Mouse (Mus musculus) stomach, embryonic 14.5 days (tissue): ENCODE results near the gene Mon2. TPM values are rescaled to one million over a fixed set of nuclear protein-coding genes. Genes with fewer than 3 reads are reported as not detected.
A peak's percentile ranks its signal among the peaks of the same experiment; 100 is the strongest.

Experiments
- ATAC-seq: fragments of 200-750 bp; cut with Nextera tagmentation; 2 replicates; pipeline ENCODE4 v1.8.0; 2017; ENCODE audit warnings: low read depth, moderate TSS enrichment; ENCODE audit not compliant: insufficient number of reproducible peaks, insufficient read depth, low FRiP score
- H3K27ac ChIP-seq: fragments of 300-500 bp; sonication (generic); 2 replicates; pipeline ENCODE4 v1.5.1; 2014; ENCODE audit warnings: mild to moderate bottlenecking, low read length, moderate library complexity, mixed read lengths
- H3K27me3 ChIP-seq: fragments of 300-500 bp; sonication (generic); 2 replicates; pipeline ENCODE4 v1.6.1; 2014; ENCODE audit warnings: low read length, control low read depth, mixed read lengths; ENCODE audit not compliant: control insufficient read depth, insufficient read depth
- H3K36me3 ChIP-seq: fragments of 300-500 bp; sonication (generic); 2 replicates; pipeline ENCODE4 v1.6.1; 2014; ENCODE audit warnings: mild to moderate bottlenecking, control low read depth, low read length, moderate library complexity, mixed read lengths; ENCODE audit not compliant: control insufficient read depth, insufficient read depth
- H3K4me1 ChIP-seq: fragments of 300-500 bp; sonication (generic); 2 replicates; pipeline ENCODE4 v1.6.1; 2014; ENCODE audit warnings: low read length, control low read depth, mixed read lengths; ENCODE audit not compliant: control insufficient read depth, insufficient read depth
- H3K4me2 ChIP-seq: fragments of 300-500 bp; sonication (generic); replicated peaks from 2 replicates; pipeline ENCODE4 v1.6.1; 2014; ENCODE audit warnings: low read depth, low read length, control low read depth
- H3K4me3 ChIP-seq: fragments of 300-500 bp; sonication (generic); 2 replicates; pipeline ENCODE4 v1.5.1; 2014; ENCODE audit warnings: low read depth, low read length, control low read depth
- H3K9ac ChIP-seq: fragments of 300-500 bp; sonication (generic); replicated peaks from 2 replicates; pipeline ENCODE4 v1.6.1; 2014; ENCODE audit warnings: low read depth, mild to moderate bottlenecking, control low read depth, low read length, moderate library complexity, mixed read lengths
- H3K9me3 ChIP-seq: fragments of 300-500 bp; sonication (generic); 2 replicates; pipeline ENCODE4 v1.6.1; 2016; ENCODE audit warnings: low read depth, low read length, control low read depth; ENCODE audit not compliant: control insufficient read depth
- WGBS: fragments of 180-500 bp; shearing (Covaris S2); extraction: QIAGEN DNeasy Blood & Tissue Kit; methylation state at CpG from one replicate; pipeline ENCODE4 v1.1.7; 2014; 5-methylcytosine and 5-hydroxymethylcytosine counted together
- polyA plus RNA-seq: library from polyadenylated mRNA; unstranded; fragments of >200 nt; fragmentation: Nextera tagmentation; extraction: Ambion mirVana; gene quantifications from 2 replicates; pipeline ENCODE4 v1.2.1, GENCODE M21; 2014

Gene Mon2
- polyA plus RNA-seq, 1 experiment from 2014 or later: 34.0 TPM

GRCm38 (mm10) chr10:122960738-122961137, 115.6 kb downstream of the Mon2 start:
- H3K4me2 ChIP-seq: peak overlapping the region; percentile 18; the same call in 1 of the 2 replicates
- H3K4me3 ChIP-seq: no peak overlapping the region
- no peak overlapping the region for H3K9ac ChIP-seq
- no peaks in the 10 kb centered on the region for H3K36me3 ChIP-seq
- H3K27ac ChIP-seq: no peak overlapping the region
- WGBS: 31% methylated on average over 16 of the region's 16 CpGs
- peaks cover 15% of the 10 kb centered on the region for H3K4me1 ChIP-seq
- H3K9me3 ChIP-seq: no peaks in the 10 kb centered on the region
- no peak; the same call in 1 of the 2 replicates for ATAC-seq
- no peaks in the 10 kb centered on the region for H3K27me3 ChIP-seq

GRCm38 (mm10) chr10:122960216-122960615, 116.1 kb downstream of the Mon2 start:
- no peaks in the 10 kb centered on the region for H3K27me3 ChIP-seq
- H3K36me3 ChIP-seq: no peaks in the 10 kb centered on the region
- no peak overlapping the region for H3K27ac ChIP-seq
- peaks cover 15% of the 10 kb centered on the region for H3K4me1 ChIP-seq
- 77% methylated on average over 16 of the region's 16 CpGs for WGBS
- peak overlapping the region; percentile 18; the same call in 1 of the 2 replicates for H3K4me2 ChIP-seq
- no peak overlapping the region for H3K4me3 ChIP-seq
- no peak overlapping the region for H3K9ac ChIP-seq
- no peaks in the 10 kb centered on the region for H3K9me3 ChIP-seq
- ATAC-seq: no peak

GRCm38 (mm10) chr10:122958699-122959098, 117.6 kb downstream of the Mon2 start:
- Histone ChIP-seq H3K9me3 (no peaks in the 10 kb centered on the region), H3K27me3 (no peaks in the 10 kb centered on the region), H3K4me1 (peaks cover 10% of the 10 kb centered on the region), H3K4me3 (no peak overlapping the region), H3K36me3 (no peaks in the 10 kb centered on the region), H3K4me2 (no peak overlapping the region), H3K9ac (no peak overlapping the region), H3K27ac (no peak overlapping the region)
- WGBS: 88% methylated on average over 5 of the region's 5 CpGs
- ATAC-seq: no peak

GRCm38 (mm10) chr10:122957918-122958317, 118.4 kb downstream of the Mon2 start:
- no peak overlapping the region for H3K27ac ChIP-seq
- no peak overlapping the region for H3K9ac ChIP-seq
- H3K27me3 ChIP-seq: no peaks in the 10 kb centered on the region
- WGBS: 81% methylated on average over 2 of the region's 2 CpGs
- H3K4me1 ChIP-seq: peaks cover 6% of the 10 kb centered on the region; the same call in 1 of the 2 replicates
- no peak overlapping the region for H3K4me3 ChIP-seq
- H3K36me3 ChIP-seq: no peaks in the 10 kb centered on the region
- ATAC-seq: no peak
- H3K4me2 ChIP-seq: no peak overlapping the region
- no peaks in the 10 kb centered on the region for H3K9me3 ChIP-seq

- Histone ChIP-seq H3K4me2 (no peak overlapping the region), H3K4me3 (no peak overlapping the region), H3K9me3 (no peaks in the 10 kb centered on the region), H3K9ac (no peak overlapping the region), H3K27me3 (no peaks in the 10 kb centered on the region), H3K36me3 (no peaks in the 10 kb centered on the region), H3K27ac (no peak overlapping the region), H3K4me1 (no peaks in the 10 kb centered on the region)
- no peak for ATAC-seq
- WGBS: 91% methylated on average over 9 of the region's 9 CpGs
Measured at GRCm38 (mm10) chr10:122953576-122953975, 122.7 kb downstream of the Mon2 start.

GRCm38 (mm10) chr10:122950966-122951365, 125.3 kb downstream of the Mon2 start:
- Histone ChIP-seq H3K4me2 (no peak overlapping the region), H3K4me1 (no peaks in the 10 kb centered on the region), H3K27ac (no peak overlapping the region), H3K4me3 (no peak overlapping the region), H3K36me3 (no peaks in the 10 kb centered on the region), H3K27me3 (no peaks in the 10 kb centered on the region), H3K9me3 (no peaks in the 10 kb centered on the region), H3K9ac (no peak overlapping the region)
- WGBS: 70% methylated on average over 6 of the region's 6 CpGs
- no peak for ATAC-seq

- H3K4me3 ChIP-seq: no peak overlapping the region
- H3K9me3 ChIP-seq: no peaks in the 10 kb centered on the region
- no peak overlapping the region for H3K9ac ChIP-seq
- no peak overlapping the region for H3K27ac ChIP-seq
- H3K27me3 ChIP-seq: no peaks in the 10 kb centered on the region
- no peak overlapping the region for H3K4me2 ChIP-seq
- no peaks in the 10 kb centered on the region for H3K4me1 ChIP-seq
- no peak for ATAC-seq
- no peaks in the 10 kb centered on the region for H3K36me3 ChIP-seq
- WGBS: 73% methylated on average over 5 of the region's 5 CpGs
Measured at GRCm38 (mm10) chr10:122944888-122945287, 131.4 kb downstream of the Mon2 start.

- 38% methylated on average over 6 of the region's 6 CpGs for WGBS
Measured at GRCm38 (mm10) chr10:122943824-122944223, 132.5 kb downstream of the Mon2 start.

GRCm38 (mm10) chr10:122942771-122943170, 133.5 kb downstream of the Mon2 start:
- 80% methylated on average over 7 of the region's 7 CpGs for WGBS

More at GRCm38 (mm10) chr10:122943824-122944223, 132.5 kb downstream of the Mon2 start:
- no peak overlapping the region for H3K4me3 ChIP-seq
- no peak for ATAC-seq
- H3K27ac ChIP-seq: no peak overlapping the region
- no peak overlapping the region for H3K9ac ChIP-seq
- no peaks in the 10 kb centered on the region for H3K27me3 ChIP-seq
- no peaks in the 10 kb centered on the region for H3K9me3 ChIP-seq
- no peak overlapping the region for H3K4me2 ChIP-seq
- no peaks in the 10 kb centered on the region for H3K4me1 ChIP-seq
- H3K36me3 ChIP-seq: no peaks in the 10 kb centered on the region

More at GRCm38 (mm10) chr10:122942771-122943170, 133.5 kb downstream of the Mon2 start:
- Histone ChIP-seq H3K9ac (no peak overlapping the region), H3K9me3 (no peaks in the 10 kb centered on the region), H3K4me2 (no peak overlapping the region), H3K4me1 (no peaks in the 10 kb centered on the region), H3K4me3 (no peak overlapping the region), H3K27ac (no peak overlapping the region), H3K27me3 (no peaks in the 10 kb centered on the region), H3K36me3 (no peaks in the 10 kb centered on the region)
- no peak for ATAC-seq
